Mouse (Mus musculus): ENCODE data around the gene Gm49486.

DNA sequence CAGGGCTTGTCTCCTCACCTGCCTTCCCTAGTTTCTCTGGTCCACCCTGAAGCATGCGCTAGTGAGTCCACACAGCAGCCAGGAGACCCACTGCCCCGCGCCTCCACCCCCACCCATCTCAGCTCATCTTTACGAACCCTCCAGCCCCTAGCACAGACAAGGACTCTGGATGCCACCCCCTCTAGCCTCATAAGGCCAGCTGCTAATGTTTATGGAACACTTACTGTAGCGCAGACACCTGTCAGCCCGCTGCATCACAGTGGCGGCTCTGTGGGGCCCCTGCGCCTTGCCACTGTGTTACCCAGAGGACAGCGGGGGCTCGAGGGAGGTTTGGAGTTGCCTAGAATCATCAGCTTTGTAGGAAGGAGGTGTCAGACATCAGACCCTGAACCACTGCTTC, 26.6 kb upstream of the Gm49486 start:
- no peak for TF ChIP-seq POLR2A (IDR thresholded peaks at IDR 0.05; ENCODE audit: borderline replicate concordance, extremely low read depth, low read depth, low read length)
- no peak for TF ChIP-seq CTCF (IDR thresholded peaks at IDR 0.05; ENCODE audit: insufficient read depth, low read length)
